Mouse (Mus musculus): ENCODE measurements around the gene Cdca7.

The Cdca7 gene

DNA sequence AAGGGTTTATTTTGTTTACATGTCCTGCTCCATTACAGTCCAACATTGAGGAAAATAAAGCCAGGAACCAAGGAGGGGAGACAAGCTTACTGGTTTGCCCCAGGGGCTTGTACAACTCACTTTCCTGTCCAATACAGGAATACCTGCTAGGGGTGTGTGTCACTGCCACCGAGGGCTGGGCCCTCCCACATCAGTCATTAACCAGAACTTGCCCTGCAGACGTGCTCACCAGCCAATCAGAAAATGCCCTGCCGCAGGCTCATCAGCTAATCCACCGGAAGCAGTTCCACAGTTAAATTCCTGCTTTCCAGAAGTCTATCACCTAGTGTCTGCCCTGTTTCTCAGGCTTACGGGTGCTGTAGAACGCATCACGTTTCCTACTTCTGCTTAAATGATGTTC lies 15.7 kb downstream of the Cdca7 start:
- DNase-seq (ENCODE audit: low read depth, low spot score) = peak; percentile 93

DNA sequence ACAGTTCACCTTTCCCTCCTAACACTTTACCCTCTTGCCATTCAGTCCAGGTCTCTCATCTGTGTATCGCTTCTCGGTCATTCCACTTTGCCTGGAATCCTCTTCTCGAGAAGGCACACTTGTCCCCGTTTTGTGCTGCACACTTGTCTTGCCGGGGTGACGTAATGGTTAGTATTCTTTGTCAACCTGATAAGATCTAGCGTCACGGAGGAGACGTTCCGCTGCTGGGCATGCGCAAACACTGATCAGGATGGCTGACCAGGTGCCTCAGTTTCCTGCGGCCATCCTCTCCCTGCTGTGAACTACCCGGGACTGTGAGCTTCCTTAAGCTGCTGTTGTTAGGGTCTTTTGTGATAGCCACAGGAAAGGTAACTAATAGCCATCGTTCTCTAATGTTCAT lies 17.1 kb downstream of the Cdca7 start:
- DNase-seq (ENCODE audit: low read depth, low spot score) = peak; percentile 58

DNA sequence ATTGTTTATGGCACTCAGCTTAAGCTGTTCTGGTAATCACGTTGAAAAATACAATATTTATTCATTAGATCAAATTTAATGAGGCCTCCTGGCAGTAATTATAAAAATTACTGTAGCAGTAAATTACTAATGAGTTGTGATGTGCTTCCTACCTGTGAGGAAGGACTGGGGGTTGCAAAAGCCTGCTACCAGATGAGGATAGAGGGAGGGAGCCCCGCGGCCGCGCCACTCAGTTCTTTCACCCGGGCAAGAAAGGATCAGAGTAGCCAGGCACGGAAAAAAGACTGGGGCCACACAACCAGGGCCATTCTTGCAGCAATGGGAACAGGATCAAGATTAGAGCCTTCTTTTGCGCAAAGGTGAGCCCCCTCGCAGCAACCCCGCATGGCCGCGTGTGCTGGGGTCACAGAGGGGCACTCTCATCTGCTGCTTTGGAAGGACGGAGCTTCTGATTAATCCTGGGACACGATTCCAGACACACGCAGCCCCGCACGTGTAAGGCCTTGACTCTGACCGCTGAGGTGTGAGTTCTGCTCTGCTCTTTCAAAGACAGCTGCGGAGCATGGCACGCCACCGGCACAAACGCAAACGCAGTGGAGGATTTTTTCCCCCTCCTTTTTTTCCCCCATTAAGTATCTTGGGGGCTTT lies 23.2 kb downstream of the Cdca7 start:
- peak; percentile 35 for DNase-seq (ENCODE audit: low read depth, low spot score)

DNA sequence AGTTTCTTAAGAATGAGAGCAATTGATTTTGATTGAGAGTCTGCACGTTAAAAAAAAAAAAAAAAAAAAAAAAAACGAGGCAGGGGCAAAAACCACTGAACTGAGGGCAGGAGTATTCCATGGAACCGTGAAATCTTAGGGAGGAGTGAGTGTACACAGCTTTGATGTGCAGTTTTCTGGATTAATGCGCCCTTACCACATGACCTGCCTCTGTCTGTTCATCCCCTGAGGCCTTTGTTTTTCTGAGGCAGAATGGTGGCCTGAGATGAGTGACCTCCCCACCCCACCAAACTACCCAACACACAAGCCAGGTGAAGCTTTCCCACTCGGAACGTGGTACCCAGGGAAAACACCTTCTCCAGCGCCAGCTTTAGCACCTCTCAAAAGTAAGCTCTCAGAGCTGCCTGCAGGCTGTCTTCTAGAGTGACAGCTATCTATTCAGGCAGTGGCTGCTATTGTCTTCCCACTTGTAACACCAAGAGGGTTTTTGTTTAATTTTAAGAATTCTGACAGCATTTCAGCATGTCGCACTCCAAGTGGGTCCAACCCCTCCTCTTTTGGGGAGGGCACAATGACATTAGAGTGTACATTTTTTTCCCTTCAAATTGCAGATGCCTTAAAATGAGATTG lies 23.9 kb downstream of the Cdca7 start:
- DNase-seq (ENCODE audit: low read depth, low spot score) = no peak

DNA sequence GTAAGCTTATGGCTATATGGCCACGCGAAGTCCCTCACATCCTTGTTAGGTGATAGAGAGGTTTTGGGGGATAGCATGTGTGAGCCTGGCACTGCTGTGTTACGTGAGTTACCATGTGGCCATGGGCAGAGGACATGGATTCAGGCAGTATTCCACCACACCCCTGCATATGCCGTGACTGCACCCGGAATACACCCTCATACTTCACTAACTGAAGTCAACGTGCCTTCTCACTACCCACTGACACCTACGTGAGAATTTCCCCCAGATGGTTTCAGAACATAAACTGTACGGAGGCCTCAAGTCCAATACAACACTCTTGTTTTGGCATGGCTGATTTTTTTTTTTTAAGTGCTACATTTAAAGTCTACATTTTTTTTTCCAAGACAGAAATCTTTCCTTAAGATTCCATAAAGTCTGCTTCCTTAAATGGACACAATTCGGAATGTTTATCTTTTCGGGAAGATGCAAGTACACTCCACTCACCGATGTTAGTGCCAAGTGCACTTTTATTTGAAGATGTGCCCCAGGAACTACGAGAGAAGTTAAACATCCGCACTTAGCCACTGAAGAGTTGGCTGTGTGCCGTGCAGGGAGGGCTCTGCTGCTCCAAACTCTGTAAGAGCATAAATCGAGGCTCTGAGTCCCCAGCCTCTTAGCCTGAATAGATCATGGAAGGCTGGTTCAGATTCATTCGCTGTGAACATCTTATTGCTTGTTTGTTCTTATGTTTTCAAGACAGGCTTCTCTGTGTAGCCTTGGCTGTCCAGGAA lies 26.3 kb downstream of the Cdca7 start:
- no peak for DNase-seq (ENCODE audit: low read depth, low spot score)

DNA sequence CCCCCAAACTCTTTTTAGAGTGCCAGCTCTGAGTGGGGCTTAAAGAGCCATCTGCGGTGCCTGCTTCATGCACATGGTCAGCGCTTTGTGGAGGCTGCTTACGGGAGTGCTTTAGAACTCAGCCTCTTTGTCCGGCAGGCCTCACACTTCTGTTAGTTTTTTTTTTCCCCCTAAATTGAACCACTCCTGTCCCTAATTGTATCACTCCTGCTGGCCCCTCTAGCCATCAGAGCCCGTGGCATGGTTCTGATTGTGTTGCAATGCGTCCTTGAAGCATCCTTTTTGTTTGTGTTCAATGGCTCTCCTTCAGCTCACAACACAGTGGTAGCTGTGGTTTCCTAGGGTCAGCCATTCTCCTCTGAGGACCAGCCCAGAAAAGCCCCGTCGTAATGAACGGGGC lies 27.7 kb downstream of the Cdca7 start:
- DNase-seq (ENCODE audit: low read depth, low spot score) = no peak

DNA sequence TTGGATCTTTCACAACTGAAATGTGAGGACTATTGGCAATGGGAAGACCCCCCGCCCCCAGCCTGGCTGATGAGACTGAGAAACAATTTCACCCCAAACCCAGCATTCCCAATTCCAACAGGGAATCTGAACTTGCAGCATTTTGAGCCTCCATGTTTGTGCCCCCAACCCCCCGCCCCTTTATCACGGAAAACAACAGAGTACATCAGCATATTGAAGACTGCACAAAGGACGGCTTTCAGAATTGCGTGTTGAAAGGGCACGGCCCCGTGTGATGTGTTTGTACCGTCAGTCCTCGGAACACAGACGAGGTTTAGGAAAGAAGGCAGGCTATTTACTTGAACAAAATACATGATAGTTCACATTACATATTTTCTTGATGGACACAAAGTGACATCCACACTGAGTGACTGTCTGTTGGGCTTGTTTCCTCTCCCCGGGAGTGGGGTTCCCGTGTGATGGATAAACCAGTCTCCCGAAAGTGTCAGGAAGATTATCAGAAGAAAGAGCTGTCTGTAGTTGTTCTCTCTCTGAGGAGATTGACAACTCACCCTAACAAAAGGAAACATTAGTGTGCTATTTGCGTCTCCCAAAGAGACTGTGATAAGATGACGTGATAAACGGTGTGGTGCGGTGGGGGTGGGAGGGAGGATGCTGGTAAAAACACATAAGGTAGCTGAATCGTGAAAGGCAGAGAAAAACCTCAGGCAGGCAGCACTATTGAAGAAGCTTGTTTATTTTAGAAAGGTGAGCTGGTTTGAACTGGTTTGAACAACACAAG lies 32.1 kb downstream of the Cdca7 start:
- DNase-seq (ENCODE audit: low read depth, low spot score) = peak; percentile 59

DNA sequence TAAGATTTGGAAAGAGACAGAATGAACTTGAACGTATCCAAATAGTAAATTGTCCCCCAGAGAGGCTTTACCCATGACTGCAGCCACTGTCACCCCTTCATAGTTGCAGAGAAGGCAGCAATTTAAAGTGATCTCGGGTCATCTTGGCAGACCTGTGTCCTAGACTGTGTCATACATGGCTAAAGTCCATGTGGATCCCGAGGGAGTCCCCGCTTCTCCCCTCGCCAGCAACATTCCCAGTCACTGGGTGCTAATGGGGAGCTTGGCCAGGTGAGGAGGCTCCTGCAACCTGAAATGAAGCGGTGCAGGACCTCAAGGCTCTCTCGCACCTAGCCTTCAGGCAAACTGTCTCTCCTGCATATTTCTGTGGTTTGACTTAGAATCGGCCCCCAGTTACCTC lies 32.9 kb downstream of the Cdca7 start:
- DNase-seq (ENCODE audit: low read depth, low spot score) = no peak

DNA sequence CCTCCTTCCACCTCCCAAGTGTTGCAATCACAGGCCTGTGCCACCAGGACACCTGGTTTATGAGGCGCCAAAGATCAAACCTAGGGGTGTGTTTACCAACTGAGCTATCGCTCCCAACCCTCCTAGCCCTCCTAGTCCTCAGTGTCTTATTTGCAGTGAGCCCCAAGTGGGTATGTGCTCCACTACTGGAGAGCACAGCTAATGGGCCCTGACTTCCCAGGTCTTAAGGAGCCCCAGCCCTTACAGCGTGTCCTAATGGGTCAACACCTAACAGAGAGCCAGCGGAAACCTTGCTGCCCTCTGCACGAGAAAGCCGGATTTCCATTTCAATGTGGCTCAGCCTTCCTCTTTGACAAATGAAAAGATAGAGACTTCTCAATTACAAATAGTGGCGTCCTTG lies 39.6 kb downstream of the Cdca7 start:
- peak; percentile 94 for DNase-seq (ENCODE audit: low read depth, low spot score)

DNA sequence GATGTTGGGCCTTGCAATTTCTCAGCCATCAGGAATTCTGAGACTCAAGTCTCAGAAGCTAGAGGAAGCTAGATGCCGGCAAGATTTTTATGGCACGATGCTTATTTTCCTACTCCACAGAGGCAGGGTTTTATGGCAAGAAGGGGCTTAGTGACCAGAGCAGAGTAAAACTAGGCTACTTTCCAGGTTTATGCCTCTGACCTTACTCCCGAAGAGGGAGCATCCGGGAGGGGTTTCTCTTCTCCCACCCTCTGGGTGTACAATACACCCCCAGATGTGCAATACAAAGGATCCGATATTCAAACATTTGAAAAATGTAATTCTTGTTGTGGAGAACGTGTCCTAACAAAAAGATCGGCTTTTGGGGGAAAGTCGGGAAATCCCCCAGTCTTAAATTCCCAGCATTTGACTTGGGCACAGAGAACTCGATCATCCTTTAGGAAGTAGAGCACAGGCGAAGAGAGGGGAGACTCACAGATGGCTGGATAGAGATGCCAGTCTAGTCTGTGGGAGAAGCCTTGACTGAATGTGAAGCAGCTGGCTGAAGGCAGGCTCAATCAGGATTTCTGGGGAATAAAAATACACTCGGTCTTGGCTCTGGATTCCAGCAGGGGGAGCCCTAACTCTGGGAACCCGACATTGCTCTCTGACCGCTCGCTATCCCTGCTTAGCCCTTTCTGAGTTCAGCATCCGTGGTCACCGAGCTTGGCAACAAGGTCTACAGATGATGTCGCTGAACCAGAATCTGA lies 40.2 kb downstream of the Cdca7 start:
- peak; percentile 93 for DNase-seq (ENCODE audit: low read depth, low spot score)

DNA sequence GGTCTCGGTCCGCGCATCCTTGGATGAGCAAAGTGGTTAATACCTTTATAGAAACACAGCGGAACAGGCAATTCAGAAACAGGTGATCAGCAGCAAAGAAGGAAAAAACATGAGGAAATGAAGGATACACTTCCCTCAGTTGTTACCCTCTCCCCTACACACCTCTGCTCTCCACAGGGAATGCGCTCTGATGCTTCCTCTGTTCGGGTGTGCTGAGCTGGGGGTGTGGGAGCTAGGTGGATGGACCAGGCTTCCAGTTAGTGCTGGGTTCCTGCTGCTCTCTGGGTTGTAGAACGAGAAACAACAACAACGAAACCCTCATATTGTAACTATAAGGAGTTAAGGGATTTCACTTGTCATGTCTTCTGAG lies 40.7 kb downstream of the Cdca7 start:
- no peak for DNase-seq (ENCODE audit: low read depth, low spot score)

DNA sequence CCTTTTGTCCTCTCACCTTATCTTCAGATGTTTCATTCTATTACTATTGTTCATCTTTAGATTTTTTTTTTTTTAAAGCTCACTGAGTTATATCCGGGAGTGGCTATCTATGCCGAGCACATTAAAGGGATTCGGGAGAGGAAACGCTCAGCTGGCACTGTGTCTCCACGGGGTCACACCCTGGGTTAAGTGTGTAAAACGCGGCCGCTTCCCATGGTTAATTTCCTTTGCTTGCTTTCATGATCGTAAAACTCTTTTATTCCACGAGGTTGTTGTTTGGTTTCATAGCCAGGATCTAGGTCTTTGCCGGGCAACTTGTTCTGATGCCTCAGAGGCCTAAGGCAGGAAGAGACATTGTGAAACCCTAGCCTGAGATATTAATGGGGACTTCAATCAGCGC lies 48.1 kb downstream of the Cdca7 start:
- DNase-seq (ENCODE audit: low read depth, low spot score) = no peak

DNA sequence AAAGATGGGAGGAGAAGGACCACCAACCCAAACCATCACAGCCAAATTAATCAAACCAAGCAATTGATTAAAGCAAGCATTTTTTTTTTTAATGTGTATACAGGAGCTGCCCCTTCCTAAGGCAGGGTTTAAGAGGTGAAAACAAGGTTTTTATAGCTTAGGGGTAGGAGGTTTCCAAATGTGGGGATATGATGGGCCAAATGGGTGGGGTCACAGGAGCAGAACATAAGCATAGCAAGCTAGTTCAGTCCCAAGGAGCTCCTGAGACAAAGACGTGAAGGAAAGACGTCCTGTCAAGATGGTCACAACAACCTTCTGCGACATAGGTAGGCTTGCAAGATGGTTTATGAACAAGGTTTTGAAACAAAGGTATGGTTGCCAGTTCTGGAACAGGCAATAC lies 49.6 kb downstream of the Cdca7 start:
- DNase-seq (ENCODE audit: low read depth, low spot score) = no peak

DNA sequence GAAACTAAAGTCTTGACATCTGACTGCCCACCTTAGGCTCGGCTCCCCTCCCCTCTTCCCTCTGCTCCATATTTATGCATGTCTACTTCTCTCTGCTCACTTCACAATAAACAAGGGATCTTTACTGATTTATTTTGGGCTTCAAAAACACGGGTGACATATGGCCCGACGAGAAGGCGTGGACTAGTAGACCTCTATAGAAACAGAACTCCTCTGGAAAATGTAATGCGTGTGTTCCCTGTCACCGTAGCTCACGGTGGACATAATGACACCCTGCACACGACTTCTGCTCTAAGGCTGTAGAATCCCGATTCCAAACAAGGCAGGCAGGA lies 53.0 kb downstream of the Cdca7 start:
- no peak for DNase-seq (ENCODE audit: low read depth, low spot score)

DNA sequence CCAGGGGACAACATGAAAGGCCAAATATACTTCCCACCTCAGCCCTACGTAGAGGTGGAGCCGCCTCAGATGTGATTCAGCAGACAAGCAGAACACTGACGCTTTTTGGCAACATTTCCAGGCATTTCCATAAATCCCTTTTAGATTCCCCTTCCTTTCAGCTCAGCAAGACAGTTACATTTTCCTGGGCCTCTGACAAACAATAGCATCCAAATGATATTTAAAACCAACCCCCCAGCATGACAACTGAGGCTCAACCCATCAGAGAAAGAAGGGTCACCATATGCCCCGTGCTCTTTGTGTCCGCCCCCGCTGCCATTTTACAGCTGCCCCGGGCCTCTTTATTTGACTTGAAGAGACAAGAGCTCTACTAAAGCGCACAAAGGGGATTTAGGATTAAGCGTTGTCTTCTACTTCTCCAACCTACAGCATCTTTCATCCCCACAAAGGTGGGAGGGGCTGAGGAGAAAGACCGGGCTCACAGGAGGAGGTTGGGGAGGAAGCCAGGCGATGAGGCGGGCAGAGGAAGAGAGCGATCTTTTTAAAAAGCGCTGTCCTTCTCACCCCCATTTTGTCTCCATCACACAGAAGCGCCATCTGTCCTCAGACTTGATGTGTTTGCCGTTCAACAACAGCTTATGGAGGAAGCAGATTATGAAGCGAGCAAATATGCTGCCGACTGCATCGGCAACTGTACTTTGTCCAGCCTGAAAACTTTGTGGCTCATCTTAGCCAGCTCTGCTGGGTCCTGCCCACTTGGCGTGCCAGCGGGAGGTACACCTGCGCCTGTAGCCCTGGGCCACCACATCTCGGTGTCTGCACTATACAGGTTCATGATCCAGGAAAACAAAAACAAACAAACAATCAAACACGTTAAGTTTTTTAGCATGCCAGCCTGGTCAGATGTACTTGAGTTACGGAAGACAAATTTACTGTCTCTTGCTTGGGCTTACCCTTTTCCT lies 53.7 kb downstream of the Cdca7 start:
- DNase-seq (ENCODE audit: low read depth, low spot score) = peak; percentile 63

DNA sequence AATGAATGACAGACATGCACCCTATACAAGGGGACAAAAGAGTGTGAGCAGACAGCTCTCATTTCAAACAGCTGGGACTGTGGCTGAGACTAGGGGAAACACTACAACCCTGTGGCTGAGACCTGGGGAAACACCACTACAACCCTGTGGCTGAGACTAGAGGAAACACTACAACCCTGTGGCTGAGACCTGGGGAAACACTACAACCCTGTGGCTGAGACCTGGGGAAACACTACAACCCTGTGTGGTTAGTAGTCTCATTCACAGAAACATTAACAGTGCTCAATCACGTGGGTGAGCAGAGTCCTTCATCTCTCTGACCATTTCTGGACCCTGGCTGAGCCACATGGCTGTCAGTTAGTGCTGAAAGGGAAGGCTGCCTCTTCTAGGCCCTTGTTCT lies 59.9 kb downstream of the Cdca7 start:
- DNase-seq (ENCODE audit: low read depth, low spot score) = no peak

Measured in R1 (cell line).